Mouse (Mus musculus) spleen, postnatal 4 days (tissue): ENCODE data around the gene Ttyh2.
A peak's percentile ranks its signal among the peaks of the same experiment; 100 is the strongest.

Source experiments
- DNase-seq, 2 experiments: peaks; one replicate each; pipeline ENCODE4 v3.0.0; 2022; ENCODE audit warnings: low spot score in 2 of 2

Gene Ttyh2

GRCm38 (mm10) chr11:114675341-114675825, at the start of gene Ttyh2:
Ttyh2 (plus strand) TSS chr11:114675431.
- peak; percentile 74 to 84 for DNase-seq

- DNase-seq, result no peak
These were observed 49.0 kb upstream of the Ttyh2 start for GRCm38 (mm10) chr11:114626071-114626690.

GRCm38 (mm10) chr11:114627036-114627435, 48.2 kb upstream of the Ttyh2 start:
- no peak for DNase-seq

GRCm38 (mm10) chr11:114628032-114628431, 47.2 kb upstream of the Ttyh2 start:
- no peak for DNase-seq

- no peak for DNase-seq
These were observed 45.2 kb upstream of the Ttyh2 start for GRCm38 (mm10) chr11:114630044-114630443.

GRCm38 (mm10) chr11:114632266-114632665, 43.0 kb upstream of the Ttyh2 start:
- DNase-seq, result no peak

- DNase-seq, result peak; percentile 68 to 84
These were observed 38.9 kb upstream of the Ttyh2 start for GRCm38 (mm10) chr11:114636292-114636691.

- no peak for DNase-seq
These were observed 38.3 kb upstream of the Ttyh2 start for GRCm38 (mm10) chr11:114636727-114637505.

GRCm38 (mm10) chr11:114638647-114639290, 36.5 kb upstream of the Ttyh2 start:
- DNase-seq, result no peak

- DNase-seq, result no peak
These were observed 35.5 kb upstream of the Ttyh2 start for GRCm38 (mm10) chr11:114639681-114640103.

GRCm38 (mm10) chr11:114640658-114641057, 34.6 kb upstream of the Ttyh2 start:
- DNase-seq, result no peak

- no peak for DNase-seq
These were observed 34.1 kb upstream of the Ttyh2 start for GRCm38 (mm10) chr11:114641136-114641535.

- DNase-seq, result no peak
These were observed 33.0 kb upstream of the Ttyh2 start for GRCm38 (mm10) chr11:114642184-114642583.

GRCm38 (mm10) chr11:114642926-114643325, 32.3 kb upstream of the Ttyh2 start:
- no peak for DNase-seq

GRCm38 (mm10) chr11:114644122-114644521, 31.1 kb upstream of the Ttyh2 start:
- DNase-seq, result no peak

GRCm38 (mm10) chr11:114649510-114649909, 25.7 kb upstream of the Ttyh2 start:
- DNase-seq, result no peak

- DNase-seq, result no peak
These were observed 22.7 kb upstream of the Ttyh2 start for GRCm38 (mm10) chr11:114652531-114652930.

- no peak for DNase-seq
These were observed 21.6 kb upstream of the Ttyh2 start for GRCm38 (mm10) chr11:114653664-114654063.

GRCm38 (mm10) chr11:114654552-114654951, 20.7 kb upstream of the Ttyh2 start:
- DNase-seq, result no peak

- no peak for DNase-seq
These were observed 19.8 kb upstream of the Ttyh2 start for GRCm38 (mm10) chr11:114655350-114656008.

- DNase-seq, result no peak
These were observed 18.1 kb upstream of the Ttyh2 start for GRCm38 (mm10) chr11:114656994-114657644.
